Mouse (Mus musculus): ENCODE measurements around the gene Rundc3b. TPM values are rescaled to one million over a fixed set of nuclear protein-coding genes. Genes with fewer than 3 reads are reported as not detected.

The Rundc3b gene
- polyA plus RNA-seq, 1 experiment: 2.8 TPM

- 77% methylated on average over 4 of the region's 4 CpGs for WGBS
- no peak for DNase-seq (ENCODE audit: low read depth, low spot score)
These were observed 131.0 kb downstream of the Rundc3b start for GRCm38 (mm10) chr5:8491778-8492177.

GRCm38 (mm10) chr5:8489471-8490110 is 133.2 kb downstream of the Rundc3b start:
- DNase-seq (ENCODE audit: low read depth, low spot score): peak; percentile 22
- WGBS: 32% methylated on average over 6 of the region's 6 CpGs

GRCm38 (mm10) chr5:8488701-8489297 is 134.0 kb downstream of the Rundc3b start:
- WGBS: 92% methylated on average over 2 of the region's 2 CpGs
- no peak for DNase-seq (ENCODE audit: low read depth, low spot score)

GRCm38 (mm10) chr5:8487989-8488700 is 134.6 kb downstream of the Rundc3b start:
- DNase-seq (ENCODE audit: low read depth, low spot score): no peak
- 79% methylated on average over 4 of the region's 4 CpGs for WGBS

GRCm38 (mm10) chr5:8456561-8456960 is 166.2 kb downstream of the Rundc3b start:
- 73% methylated on average over 5 of the region's 5 CpGs for WGBS
- no peak for DNase-seq (ENCODE audit: low read depth, low spot score)

- DNase-seq (ENCODE audit: low read depth, low spot score): no peak
These were observed 167.2 kb downstream of the Rundc3b start for GRCm38 (mm10) chr5:8455565-8455964.

Other genes starting within 250 kb of the Rundc3b start
- 5.1 and 6.7 TPM in 2 replicates for gene Dbf4, start 200.2 kb downstream of the Rundc3b start, polyA plus RNA-seq (2012; rRNA removed)
- gene Slc25a40, start 200.1 kb downstream of the Rundc3b start, polyA plus RNA-seq (2012; rRNA removed): 1.4 and 1.6 TPM in 2 replicates
- gene Abcb1a, start 37.1 kb upstream of the Rundc3b start, polyA plus RNA-seq (2012; rRNA removed): 30.2 and 30.5 TPM in 2 replicates
- 0.56 and 0.58 TPM in 2 replicates for gene Abcb1b, start 175.2 kb upstream of the Rundc3b start, polyA plus RNA-seq (2012; rRNA removed)